Mouse (Mus musculus) C2C12 (cell line): Measurements from ENCODE around the gene Aip.

ENCODE experiments used
- CEBPB ChIP-seq: IDR thresholded peaks from one replicate; pipeline ENCODE4 v1.6.1; 2011; ENCODE audit warnings: low read depth, mild to moderate bottlenecking, control low read depth, moderate library complexity
- CTCF ChIP-seq: IDR thresholded peaks from one replicate; pipeline ENCODE4 v1.5.1; 2011; ENCODE audit not compliant: control insufficient read depth, insufficient read depth, insufficient read length
- FOSL1 ChIP-seq: IDR thresholded peaks from one replicate; pipeline ENCODE4 v1.8.0; 2011; ENCODE audit warnings: mild to moderate bottlenecking, low read length; ENCODE audit not compliant: poor library complexity, insufficient read depth, severe bottlenecking
- MAX ChIP-seq: IDR thresholded peaks from one replicate; pipeline ENCODE4 v1.6.1; 2011; ENCODE audit warnings: mild to moderate bottlenecking, control low read depth
- MYOD1 ChIP-seq: IDR thresholded peaks from one replicate; pipeline ENCODE4 v1.6.1; 2011; ENCODE audit warnings: low read depth; ENCODE audit not compliant: control insufficient read depth, insufficient read length
- MYOG ChIP-seq: IDR thresholded peaks from one replicate; pipeline ENCODE4 v1.6.1; 2011; ENCODE audit not compliant: control insufficient read depth, insufficient read length; ENCODE audit errors: extremely low read depth
- USF1 ChIP-seq: IDR thresholded peaks from one replicate; pipeline ENCODE4 v1.6.1; 2011; ENCODE audit warnings: low read depth, mild to moderate bottlenecking, control low read depth, moderate library complexity

GRCm38 (mm10) chr19:4147022-4147405 lies 21.4 kb upstream of the Aip start:
- TF ChIP-seq FOSL1 (no peak), CTCF (no peak), USF1 (no peak), MAX (no peak), CEBPB (no peak), MYOD1 (no peak), MYOG (no peak)
